Mouse (Mus musculus) bone marrow macrophage, adult 2 months (primary cell): ENCODE results near the gene Ifnar2.

Experiments used
- CTCF ChIP-seq: IDR thresholded peaks from 2 replicates; pipeline ENCODE4 v1.5.1; 2012; ENCODE audit warnings: low read depth, mild to moderate bottlenecking, low read length, moderate library complexity
- POLR2A ChIP-seq: IDR thresholded peaks from 2 replicates; pipeline ENCODE4 v1.6.1; 2012; ENCODE audit warnings: mild to moderate bottlenecking, low read depth, low read length, borderline replicate concordance

DNA sequence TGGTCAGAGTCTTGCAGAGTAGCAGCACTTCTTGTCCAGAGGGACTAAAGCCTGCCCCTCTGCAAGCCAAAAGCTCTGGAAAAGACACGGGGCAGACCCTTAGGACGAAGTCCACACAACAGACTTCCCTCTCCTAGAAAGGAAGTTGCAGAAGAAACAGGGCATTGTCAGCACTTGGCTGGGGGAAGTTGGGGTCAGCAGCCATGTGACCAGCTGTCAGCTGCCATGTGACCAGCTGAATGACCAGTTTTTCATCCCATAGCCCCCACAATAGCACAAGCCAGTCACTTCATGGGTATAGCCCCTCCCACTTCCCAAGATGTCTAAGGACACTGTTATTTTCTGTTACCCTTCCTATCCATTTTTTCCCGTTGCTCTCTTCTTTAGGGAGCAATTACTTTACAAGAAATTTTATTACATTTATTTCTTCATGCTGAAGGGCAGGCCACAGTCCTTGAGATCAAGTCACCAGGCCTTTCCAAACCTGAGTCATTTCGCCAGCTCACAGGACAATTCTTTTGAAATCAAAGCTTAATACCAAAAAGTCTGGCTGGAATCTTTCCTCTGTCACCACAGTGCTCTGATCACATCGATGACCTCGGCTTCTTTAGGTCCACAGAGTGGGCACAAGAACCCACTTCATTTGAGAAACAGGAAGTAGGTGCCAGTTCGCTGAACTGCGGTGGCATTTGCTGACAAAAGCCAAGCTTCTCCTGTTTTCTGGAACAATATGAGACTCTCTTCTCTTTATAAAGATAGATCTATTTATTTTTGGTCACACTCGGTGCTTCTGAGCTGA lies 43.0 kb downstream of the Ifnar2 start:
- TF ChIP-seq POLR2A (no peak), CTCF (no peak)
